Mouse (Mus musculus): Measurements from ENCODE around the gene Runx1.
A peak's percentile ranks its signal among the peaks of the same experiment; 100 is the strongest.

Runx1 gene

GRCm38 (mm10) chr16:92698612-92698998 lies 127.3 kb downstream of the Runx1 start:
- DNase-seq (ENCODE audit: low spot score), result peak; percentile 34

- DNase-seq (ENCODE audit: low spot score), result no peak
Measured at GRCm38 (mm10) chr16:92697737-92698611, 128.0 kb downstream of the Runx1 start.

- DNase-seq (ENCODE audit: low spot score), result no peak
Measured at GRCm38 (mm10) chr16:92697227-92697736, 128.7 kb downstream of the Runx1 start.

GRCm38 (mm10) chr16:92696411-92697015 lies 129.4 kb downstream of the Runx1 start:
- DNase-seq (ENCODE audit: low spot score), result no peak

- DNase-seq (ENCODE audit: low spot score), result no peak
Measured at GRCm38 (mm10) chr16:92695981-92696380, 130.0 kb downstream of the Runx1 start.

- DNase-seq (ENCODE audit: low spot score), result no peak
Measured at GRCm38 (mm10) chr16:92695200-92695921, 130.6 kb downstream of the Runx1 start.

GRCm38 (mm10) chr16:92694496-92695106 lies 131.3 kb downstream of the Runx1 start:
- no peak for DNase-seq (ENCODE audit: low spot score)

- DNase-seq (ENCODE audit: low spot score), result no peak
Measured at GRCm38 (mm10) chr16:92690759-92691158, 135.2 kb downstream of the Runx1 start.

- no peak for DNase-seq (ENCODE audit: low spot score)
Measured at GRCm38 (mm10) chr16:92688941-92689340, 137.0 kb downstream of the Runx1 start.

GRCm38 (mm10) chr16:92686978-92687377 lies 139.0 kb downstream of the Runx1 start:
- DNase-seq (ENCODE audit: low spot score), result no peak

- DNase-seq (ENCODE audit: low spot score), result no peak
Measured at GRCm38 (mm10) chr16:92685766-92686315, 140.1 kb downstream of the Runx1 start.

GRCm38 (mm10) chr16:92684423-92685211 lies 141.3 kb downstream of the Runx1 start:
- no peak for DNase-seq (ENCODE audit: low spot score)

GRCm38 (mm10) chr16:92676630-92677029 lies 149.3 kb downstream of the Runx1 start:
- no peak for DNase-seq (ENCODE audit: low spot score)

- no peak for DNase-seq (ENCODE audit: low spot score)
Measured at GRCm38 (mm10) chr16:92675677-92676076, 150.3 kb downstream of the Runx1 start.

GRCm38 (mm10) chr16:92674916-92675450 lies 151.0 kb downstream of the Runx1 start:
- DNase-seq (ENCODE audit: low spot score), result no peak

- DNase-seq (ENCODE audit: low spot score), result no peak
Measured at GRCm38 (mm10) chr16:92674121-92674816, 151.7 kb downstream of the Runx1 start.

GRCm38 (mm10) chr16:92668807-92669206 lies 157.1 kb downstream of the Runx1 start:
- no peak for DNase-seq (ENCODE audit: low spot score)

GRCm38 (mm10) chr16:92661757-92662156 lies 164.2 kb downstream of the Runx1 start:
- no peak for DNase-seq (ENCODE audit: low spot score)

GRCm38 (mm10) chr16:92656750-92657149 lies 169.2 kb downstream of the Runx1 start:
- DNase-seq (ENCODE audit: low spot score), result no peak

Data from left cerebral cortex, adult 11 months (tissue).